Mouse (Mus musculus) CD4-positive, CD25-positive, alpha-beta regulatory T cell, adult 9 weeks (primary cell): Measurements from ENCODE around the gene Serpina9. TPM values are rescaled to one million over a fixed set of nuclear protein-coding genes. Genes with fewer than 3 reads are reported as not detected.

Experiments
- polyA plus RNA-seq: library from polyadenylated mRNA; unstranded; fragments of 100-300 nt; shearing (Covaris generic); gene quantifications from one replicate; pipeline ENCODE4 v1.2.1, GENCODE M21; 2017

Serpina9 gene
- polyA plus RNA-seq, result 5.3 TPM

DNA sequence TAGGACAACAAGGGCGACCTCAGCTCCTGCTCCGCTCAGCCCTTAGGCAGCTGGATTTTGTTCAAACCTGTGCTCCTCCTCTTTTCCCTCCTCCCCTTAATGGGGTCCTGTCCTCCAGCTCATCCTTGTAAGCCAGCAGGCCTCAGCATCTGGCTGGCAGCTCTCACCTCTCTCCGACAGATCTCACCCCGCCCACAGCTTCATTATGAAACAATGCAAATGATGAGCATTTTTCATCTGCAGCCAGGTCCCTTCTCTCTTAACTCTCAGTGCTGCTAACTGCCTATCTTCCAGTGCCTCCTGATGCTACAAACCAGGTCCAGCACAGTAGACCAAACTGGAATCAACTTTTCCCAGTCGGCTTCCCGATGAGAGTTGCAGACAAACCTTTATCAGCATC, at the start of gene Serpina9:
Gene Serpina9, minus strand, starts transcription at position 136 of the 400 bp plus-strand sequence.

DNA sequence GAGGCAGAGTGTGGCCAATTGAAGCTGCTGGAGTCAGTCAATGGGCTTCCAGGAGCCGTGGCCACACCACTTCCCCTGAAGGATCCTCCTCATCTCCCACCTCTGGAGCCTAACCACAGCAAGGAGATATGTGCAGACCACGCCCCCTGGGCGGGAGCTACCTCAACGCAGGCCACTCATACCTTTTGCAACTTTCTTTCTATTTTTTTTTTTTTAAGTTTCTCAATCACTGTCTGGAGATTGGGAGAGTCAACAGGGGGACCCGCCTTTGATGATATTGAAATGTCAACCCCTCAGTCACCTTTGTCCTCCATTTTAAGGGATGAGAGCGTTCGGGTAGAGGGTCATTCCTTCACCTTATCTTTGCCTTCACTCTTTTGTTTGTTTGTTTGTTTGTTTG, 30.8 kb upstream of the Serpina9 start, which contains the start of gene Serpina12:
Gene Serpina12, minus strand, starts transcription at position 101 of the 400 bp plus-strand sequence.

DNA sequence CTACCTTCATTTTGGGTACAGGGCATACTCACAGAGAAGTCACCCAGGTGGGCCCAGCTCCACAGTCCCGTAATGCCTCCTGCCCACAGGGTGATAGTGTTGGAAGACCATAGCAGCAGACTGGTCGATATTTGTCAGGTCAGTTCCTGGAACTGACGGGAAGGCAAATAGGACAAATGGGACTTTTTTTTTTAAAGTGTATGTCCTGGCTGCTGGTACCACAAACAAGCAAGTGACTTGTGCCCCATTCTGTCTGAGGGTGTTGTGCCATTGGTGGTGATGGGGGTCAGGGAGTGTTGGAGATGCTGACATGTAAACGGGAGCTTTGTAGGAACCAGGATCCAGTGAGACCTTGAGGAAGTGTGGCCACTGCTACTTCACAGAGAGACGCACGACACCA, 23.7 kb downstream of the Serpina9 start, which contains the start of gene Serpina11:
Gene Serpina11, minus strand, starts transcription at position 101 of the 400 bp plus-strand sequence.

DNA sequence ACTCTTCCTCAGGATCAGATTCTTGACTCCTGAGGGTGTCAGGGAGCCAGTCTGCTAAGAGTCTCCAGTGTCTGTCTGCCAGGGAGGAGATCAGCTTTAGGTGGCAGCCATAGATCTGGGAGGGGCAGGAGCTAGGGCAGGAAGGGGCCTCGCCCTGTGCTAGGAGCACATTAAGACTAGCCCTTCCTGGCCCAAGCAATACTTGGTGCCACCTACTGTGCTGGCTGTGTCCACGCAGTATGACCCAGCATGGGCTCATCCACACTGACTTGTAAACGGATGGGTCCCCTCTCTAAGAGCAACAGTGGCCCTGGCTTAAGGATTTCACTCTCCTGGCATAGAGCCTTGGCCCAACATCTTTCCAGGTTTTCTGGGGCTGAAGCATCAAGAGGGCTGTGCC, 54.8 kb downstream of the Serpina9 start, which contains the start of gene Serpina1e:
Gene Serpina1e, minus strand, starts transcription at position 178 of the 400 bp plus-strand sequence.

Other genes with a start within 250 kb of the Serpina9 start
- not detected for gene Serpina1d, start 240.2 kb downstream of the Serpina9 start, polyA plus RNA-seq
- not detected for gene Serpina1b, start 183.4 kb downstream of the Serpina9 start, polyA plus RNA-seq
- not detected for gene Serpina1a, start 150.2 kb downstream of the Serpina9 start, polyA plus RNA-seq
- not detected for gene Serpina1c, start 108.9 kb downstream of the Serpina9 start, polyA plus RNA-seq
- not detected for gene Serpina1e, start 54.8 kb downstream of the Serpina9 start, polyA plus RNA-seq
- gene Serpina11, start 23.8 kb downstream of the Serpina9 start, polyA plus RNA-seq, result not detected
- not detected for gene Serpina12, start 30.7 kb upstream of the Serpina9 start, polyA plus RNA-seq
- not detected for gene Serpina5, start 87.4 kb upstream of the Serpina9 start, polyA plus RNA-seq
- gene Serpina3a, start 99.0 kb upstream of the Serpina9 start, polyA plus RNA-seq, result not detected
- not detected for gene Serpina3b, start 114.2 kb upstream of the Serpina9 start, polyA plus RNA-seq
- not detected for gene Serpina3c, start 140.1 kb upstream of the Serpina9 start, polyA plus RNA-seq
- 10.3 TPM for gene Serpina3f, start 200.8 kb upstream of the Serpina9 start, polyA plus RNA-seq
- 249 TPM for gene Serpina3g, start 222.5 kb upstream of the Serpina9 start, polyA plus RNA-seq
- not detected for gene Serpina3i, start 249.4 kb upstream of the Serpina9 start, polyA plus RNA-seq